In genomic region chr5:131647104-131647682, GRCm38 (mm10) we compare ENCODE assay signal across 13 mouse cellular contexts.
DNase-seq lines count a peak whose midpoint lies in the region; ATAC-seq and TF ChIP-seq lines count a peak whose summit lies in the region.
"Had no signal": no experiment of that assay in that cellular context is flagged by ENCODE, and none has a peak within 500 bp of the region (broad histone marks: within the 10 kb centered on the region; RNA-seq: fewer than 3 reads in every experiment).

No protein-coding gene starts in this region.

- H3K4me2 ChIP-seq in forebrain, postnatal 0 days (ENCODE audit: low read depth) = no peak overlapping the region
- no peak overlapping the region for H3K4me2 ChIP-seq in limb, embryonic 15.5 days

- H3K9me3 ChIP-seq in forebrain, embryonic 10.5 days = no peaks in the 10 kb centered on the region
- H3K9me3 ChIP-seq in forebrain, postnatal 0 days (ENCODE audit: low read length) = no peaks in the 10 kb centered on the region
- no peaks in the 10 kb centered on the region for H3K9me3 ChIP-seq in limb, embryonic 15.5 days

- no peak for DNase-seq in forebrain, embryonic 10.5 days (ENCODE audit: extremely low spot score, low spot score)
- no peak for DNase-seq in forebrain, postnatal 0 days
- peak; percentile 54 for DNase-seq in kidney, postnatal 10 days
- no peak for DNase-seq in kidney, adult 2 months
- peak; percentile 19 for DNase-seq in urinary bladder, postnatal 14 days (ENCODE audit: low spot score)
- no peak for DNase-seq in urinary bladder, postnatal 10 days (ENCODE audit: low spot score)
- DNase-seq in right cerebral cortex, postnatal 14 days = no peak
- DNase-seq: B cell, adult 2 months; cerebellum, adult 11 months; thymus, postnatal 14 days had no signal

- peaks cover 72% of the 10 kb centered on the region for H3K4me1 ChIP-seq in forebrain, embryonic 10.5 days
- H3K4me1 ChIP-seq in forebrain, postnatal 0 days (ENCODE audit: insufficient read depth) = peaks cover 9% of the 10 kb centered on the region; the same call in 1 of the 2 replicates
- peaks cover 22% of the 10 kb centered on the region; the same call in 1 of the 2 replicates for H3K4me1 ChIP-seq in kidney, adult 2 months (ENCODE audit: control insufficient read depth, insufficient read depth, low read length)
- H3K4me1 ChIP-seq in limb, embryonic 15.5 days = peaks cover 41% of the 10 kb centered on the region

- 0 out of 2 replicates have a peak overlapping the region, but pooled peaks have one; percentile 40 for H3K27ac ChIP-seq in forebrain, embryonic 10.5 days
- no peak overlapping the region for H3K27ac ChIP-seq in forebrain, postnatal 0 days (ENCODE audit: low read depth, low read length)
- H3K27ac ChIP-seq in kidney, adult 2 months (ENCODE audit: insufficient read depth, low read depth, low read length) = no peak overlapping the region; the same call in 1 of the 2 replicates
- peak overlapping the region; percentile 59; the same call in 1 of the 2 replicates for H3K27ac ChIP-seq in limb, embryonic 15.5 days

- WGBS in forebrain, embryonic 10.5 days = 45% methylated on average over 4 of the region's 4 CpGs
- WGBS in forebrain, postnatal 0 days = 54% methylated on average over 4 of the region's 4 CpGs
- 54% methylated on average over 4 of the region's 4 CpGs for WGBS in kidney, adult 2 months
- 36% methylated on average over 4 of the region's 4 CpGs for WGBS in limb, embryonic 15.5 days

- no peaks in the 10 kb centered on the region for H3K36me3 ChIP-seq in forebrain, embryonic 10.5 days (replicated peaks)
- H3K36me3 ChIP-seq in forebrain, postnatal 0 days (ENCODE audit: insufficient read depth) = no peaks in the 10 kb centered on the region
- H3K36me3 ChIP-seq in kidney, adult 2 months (ENCODE audit: control insufficient read depth, insufficient read depth, low read length) = no peaks in the 10 kb centered on the region
- no peaks in the 10 kb centered on the region for H3K36me3 ChIP-seq in limb, embryonic 15.5 days

- no peak overlapping the region for H3K4me3 ChIP-seq in forebrain, embryonic 10.5 days
- H3K4me3 ChIP-seq in forebrain, postnatal 0 days (ENCODE audit: low read depth, low read length) = no peak overlapping the region
- no peak overlapping the region for H3K4me3 ChIP-seq in kidney, adult 2 months (ENCODE audit: insufficient read depth, low read depth, low read length)
- H3K4me3 ChIP-seq in limb, embryonic 15.5 days = no peak overlapping the region
- H3K4me3 ChIP-seq: myocyte had no signal

- no peak for ATAC-seq in forebrain, postnatal 0 days
- no peak for ATAC-seq in limb, embryonic 15.5 days (ENCODE audit: insufficient number of reproducible peaks, low FRiP score, low TSS enrichment, low read depth)
- ATAC-seq: activated CD4-positive, CD25-positive, alpha-beta regulatory T cell, adult 4 months had no signal

- TF ChIP-seq CTCF in forebrain, postnatal 0 days (IDR thresholded peaks at IDR 0.05; ENCODE audit: low read depth) = no peak
- no peak for TF ChIP-seq CTCF in kidney, adult 2 months (conservative IDR thresholded peaks at IDR 0.05; ENCODE audit: insufficient read depth, insufficient read length, low read depth, low read length)

- H3K27me3 ChIP-seq in forebrain, embryonic 10.5 days (ENCODE audit: poor library complexity, severe bottlenecking) = peaks cover 90% of the 10 kb centered on the region
- H3K27me3 ChIP-seq in forebrain, postnatal 0 days (ENCODE audit: insufficient read depth, low read length) = no peaks in the 10 kb centered on the region
- no peaks in the 10 kb centered on the region for H3K27me3 ChIP-seq in kidney, adult 2 months (replicated peaks; ENCODE audit: control insufficient read depth, insufficient read depth, low read length)
- H3K27me3 ChIP-seq in limb, embryonic 15.5 days = no peaks in the 10 kb centered on the region

- no peak for TF ChIP-seq POLR2A in kidney, adult 2 months (IDR thresholded peaks at IDR 0.05; ENCODE audit: low read depth, low read length)

- H3K9ac ChIP-seq in forebrain, postnatal 0 days = no peak overlapping the region
- H3K9ac ChIP-seq in limb, embryonic 15.5 days = no peak overlapping the region

Comparison
In these comparisons a context has a peak if more than half of its experiments do, and no peak if none do; other contexts are left out.
1. DNase-seq: peak in kidney, postnatal 10 days (single experiment) and urinary bladder, postnatal 14 days (single experiment); none in forebrain, embryonic 10.5 days (single experiment), forebrain, postnatal 0 days (single experiment), kidney, adult 2 months (single experiment), urinary bladder, postnatal 10 days (single experiment) and right cerebral cortex, postnatal 14 days (single experiment).
2. H3K27ac ChIP-seq: peak in forebrain, embryonic 10.5 days (single experiment) and limb, embryonic 15.5 days (single experiment); none in forebrain, postnatal 0 days (single experiment) and kidney, adult 2 months (single experiment).